Mouse (Mus musculus) adrenal gland (tissue): ENCODE measurements around the gene Ubap2.

Experiments
- intact Hi-C: fragments of 180-260 bp; cut with DNase I; formaldehyde crosslinking; loops from one replicate; pipeline ENCODE4 v1.15.1; 2025

Gene Ubap2

DNA sequence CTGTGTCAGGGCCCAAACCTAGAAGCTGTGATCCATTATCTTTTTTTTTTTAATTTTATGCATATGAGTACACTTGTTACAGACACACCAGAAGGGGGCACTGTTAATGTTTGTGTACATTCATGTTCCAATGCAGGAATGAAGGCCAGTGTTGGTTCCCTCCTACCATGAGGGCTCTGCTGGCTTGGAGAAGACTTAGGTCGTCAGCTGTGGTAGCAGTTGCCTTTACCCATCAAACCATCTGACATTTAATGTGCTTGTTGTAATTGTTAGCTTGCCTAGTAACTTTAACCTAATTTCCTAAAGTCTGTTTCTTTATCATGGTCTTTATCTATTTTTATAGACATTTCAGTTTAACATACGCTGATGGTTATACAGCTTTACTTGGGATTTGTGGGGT is 104.0 kb downstream of the Ubap2 start:
- intact Hi-C loops: no loop called here

DNA sequence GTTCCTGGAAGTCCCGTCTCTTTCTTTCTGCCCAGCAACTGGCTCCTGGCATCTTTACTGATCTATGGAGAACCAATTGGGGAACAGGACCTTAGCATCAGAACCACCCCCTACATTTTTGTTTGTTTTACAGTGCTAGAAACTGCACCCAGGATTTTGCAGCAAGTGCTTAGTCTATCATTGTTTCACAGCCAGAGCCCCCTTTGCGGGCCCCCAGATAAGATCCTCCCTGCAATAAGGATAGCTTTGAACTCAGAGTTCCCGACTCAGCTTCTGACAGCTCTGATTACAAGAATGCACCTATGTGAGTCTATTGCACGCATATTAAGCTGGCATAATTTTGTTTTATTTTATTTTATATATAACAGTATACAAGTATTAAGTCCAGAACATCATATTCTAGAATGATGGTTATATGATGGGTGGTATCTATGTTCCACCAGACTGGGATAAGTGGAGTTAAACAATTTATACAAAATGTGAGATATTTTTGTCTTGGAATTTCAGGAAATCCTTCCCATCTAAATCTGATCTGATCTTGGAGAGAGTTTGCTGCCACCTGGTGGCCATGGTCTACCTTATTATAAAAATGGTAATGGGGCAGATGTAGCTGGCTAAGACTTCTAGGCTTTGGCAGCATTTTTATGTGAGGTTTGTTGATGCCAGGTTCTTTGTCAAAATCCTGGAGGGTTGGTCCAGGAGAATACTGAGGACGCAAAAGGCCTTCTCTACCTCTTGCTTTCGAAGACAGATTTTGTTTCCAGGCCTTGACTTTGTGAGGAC is 109.1 kb downstream of the Ubap2 start:
- intact Hi-C loops: loop anchor here (5.0 kb wide), 1 partner anchor 114 kb away; no protein-coding TSS in a partner anchor

DNA sequence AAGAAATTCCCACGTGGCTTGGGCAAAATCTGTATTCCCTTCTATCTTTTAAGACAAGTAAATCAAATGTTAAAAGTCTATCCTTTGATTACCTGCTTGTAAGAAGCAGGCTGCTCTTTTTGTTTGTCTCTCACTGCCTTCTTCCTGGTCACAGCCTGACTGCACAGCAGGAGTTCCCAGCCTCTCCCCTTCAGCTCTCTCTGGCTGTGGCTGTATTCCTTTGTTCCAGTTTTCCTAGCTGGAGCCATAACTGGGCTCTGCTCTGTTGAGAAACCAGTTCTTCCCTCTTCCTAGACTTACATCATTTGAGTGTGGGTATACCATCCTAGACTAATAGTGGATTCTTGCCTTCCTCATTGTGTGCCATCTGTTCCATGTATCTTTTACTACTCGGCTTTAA is 110.0 kb downstream of the Ubap2 start:
- intact Hi-C loops: loop anchor here (1.0 to 5.0 kb wide), 2 partner anchors 36 to 113 kb away; no protein-coding TSS in a partner anchor

DNA sequence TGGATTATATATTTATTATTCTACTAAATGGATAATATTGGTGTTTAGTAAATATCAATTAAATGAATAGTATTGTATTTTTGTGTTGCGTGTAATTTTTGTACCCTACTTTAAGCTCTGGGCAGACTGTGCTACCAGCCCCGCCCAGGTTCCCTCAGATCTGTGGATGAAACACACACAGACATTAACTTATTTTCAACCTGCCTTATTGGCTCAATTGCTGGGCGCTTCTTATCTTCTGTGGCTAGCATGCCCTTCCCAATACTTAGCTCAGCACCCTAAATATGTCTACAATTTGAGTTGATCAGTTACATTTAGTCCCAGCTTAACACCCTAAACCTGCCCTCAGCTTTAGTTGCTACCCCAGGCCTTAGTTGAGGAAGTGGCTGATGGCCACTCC is 113.7 kb downstream of the Ubap2 start:
- intact Hi-C loops: no loop called here

DNA sequence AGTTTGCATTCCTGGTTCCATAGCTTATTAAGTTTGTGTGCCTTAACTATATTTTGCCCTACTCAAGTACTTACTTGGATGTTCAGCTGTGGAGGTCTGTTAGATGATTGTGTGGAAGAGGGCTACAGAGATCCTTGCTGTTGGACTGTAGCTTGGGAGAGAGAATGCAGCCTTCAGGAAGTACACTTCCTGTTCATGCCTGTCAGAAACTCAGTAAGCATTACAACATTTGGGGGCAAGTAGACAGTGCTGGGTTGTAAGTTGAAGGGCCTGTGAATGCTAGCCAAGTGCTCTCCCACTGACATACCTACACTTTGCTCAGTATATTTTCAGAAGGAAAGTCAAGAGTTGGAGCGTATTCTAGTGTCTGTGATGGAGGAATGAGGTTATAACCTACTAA is 116.7 kb downstream of the Ubap2 start:
- intact Hi-C loops: no loop called here

DNA sequence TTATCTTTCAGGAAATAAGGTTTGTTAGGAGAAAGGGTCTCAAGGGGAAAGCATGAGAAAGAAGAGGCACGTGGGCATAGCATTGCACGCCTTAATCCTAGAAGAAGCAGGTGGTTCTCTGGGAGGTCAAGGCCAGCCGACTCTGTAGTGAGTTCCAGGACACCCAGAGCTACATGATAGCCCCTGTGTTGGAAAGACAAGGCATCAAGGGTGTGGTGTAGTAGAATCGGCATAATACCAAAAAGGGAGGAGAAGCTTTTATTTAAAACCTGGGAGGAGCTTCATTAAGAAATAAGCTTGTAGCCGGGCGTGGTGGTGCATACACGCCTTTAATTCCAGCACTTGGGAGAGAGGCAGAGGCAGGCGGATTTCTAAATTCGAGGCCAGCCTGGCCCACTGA is 118.0 kb downstream of the Ubap2 start:
- intact Hi-C loops: no loop called here

DNA sequence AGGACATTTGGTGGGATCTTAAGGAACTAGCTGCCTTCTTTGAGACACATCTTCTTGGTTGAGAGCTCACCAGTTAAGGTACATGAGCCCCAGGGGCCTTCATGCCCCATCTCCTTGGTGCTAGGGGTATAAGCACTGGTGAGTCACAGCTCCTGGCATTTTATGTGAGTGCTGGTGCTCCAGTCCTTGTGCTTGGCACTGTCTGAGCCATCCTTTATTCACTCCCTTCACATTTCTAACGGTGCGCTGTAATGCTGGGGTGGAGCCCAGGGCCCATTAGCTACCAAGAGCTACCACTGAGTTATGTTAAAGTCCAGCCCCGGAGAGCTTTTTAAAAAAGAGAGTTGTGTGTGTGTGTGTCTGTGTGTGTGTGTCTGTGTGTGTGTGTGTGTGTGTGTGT is 121.8 kb downstream of the Ubap2 start:
- intact Hi-C loops: no loop called here

DNA sequence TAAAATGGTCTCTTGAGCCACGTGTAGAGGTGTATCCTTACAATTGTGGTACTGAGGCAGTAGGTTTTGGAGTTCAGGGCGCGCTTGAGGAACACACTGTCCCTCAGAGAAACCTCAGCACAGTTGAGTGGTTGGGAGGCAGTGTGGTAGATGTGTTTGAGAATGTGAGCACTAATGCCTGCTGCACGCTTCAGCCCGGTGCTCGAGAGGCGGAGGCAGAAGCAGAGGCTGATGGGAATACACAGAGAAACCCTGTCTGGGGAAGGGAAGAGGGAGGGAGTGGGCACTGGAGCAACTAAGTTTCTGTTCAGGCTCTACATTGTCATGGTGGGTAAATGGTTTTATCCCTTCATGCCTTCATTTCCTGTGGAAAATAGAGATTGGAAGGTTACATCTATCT is 123.8 kb downstream of the Ubap2 start:
- intact Hi-C loops: no loop called here

DNA sequence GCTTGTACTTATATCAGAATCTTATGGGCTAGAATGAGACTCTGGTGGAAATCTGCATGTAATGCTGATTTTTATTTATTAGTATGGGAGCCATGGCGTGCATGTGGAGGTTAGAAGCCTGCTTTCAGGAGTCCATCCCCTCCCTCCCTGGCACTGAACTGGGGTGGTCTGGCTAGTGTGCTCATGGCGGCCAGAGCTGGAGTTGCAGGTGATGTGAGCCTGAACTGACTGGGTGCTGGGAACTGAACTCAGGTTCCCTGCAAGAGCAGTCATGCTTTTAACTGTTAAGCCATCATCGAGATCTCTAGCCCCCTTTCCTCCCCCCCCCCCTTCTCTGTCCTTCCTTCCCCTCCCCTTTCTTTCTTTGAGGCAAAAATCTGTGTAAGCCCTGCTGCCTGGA is 125.1 kb downstream of the Ubap2 start:
- intact Hi-C loops: no loop called here
